Mouse (Mus musculus) embryonic facial prominence, embryonic 13.5 days (tissue): ENCODE measurements at regions not wholly inside any gene's neighbourhood (a gene's known extent, or its start where the extent isn't known, plus 50 kb on each side); places are given as distances from the start of the nearest gene placed in this dataset.

Experiments
- ATAC-seq: fragments of 200-750 bp; cut with Nextera tagmentation; 2 replicates; pipeline ENCODE4 v1.8.0; 2017; ENCODE audit warnings: low read depth; ENCODE audit not compliant: insufficient number of reproducible peaks, insufficient read depth, low FRiP score, low TSS enrichment
- H3K27ac ChIP-seq: fragments of 300-500 bp; sonication (generic); 2 replicates; pipeline ENCODE4 v1.5.1; 2015; ENCODE audit warnings: moderate library complexity, mild to moderate bottlenecking, inconsistent platforms
- H3K27me3 ChIP-seq: fragments of 300-500 bp; sonication (generic); 2 replicates; pipeline ENCODE4 v1.6.1; 2015; ENCODE audit warnings: mild to moderate bottlenecking, inconsistent platforms
- H3K36me3 ChIP-seq: fragments of 300-500 bp; sonication (generic); 2 replicates; pipeline ENCODE4 v1.6.1; 2015; ENCODE audit warnings: mild to moderate bottlenecking, inconsistent platforms
- H3K4me1 ChIP-seq: fragments of 300-500 bp; sonication (generic); 2 replicates; pipeline ENCODE4 v1.6.1; 2015; ENCODE audit warnings: inconsistent platforms
- H3K4me2 ChIP-seq: fragments of 300-500 bp; sonication (generic); 2 replicates; pipeline ENCODE4 v1.6.1; 2015; ENCODE audit warnings: moderate library complexity, mild to moderate bottlenecking, inconsistent platforms
- H3K4me3 ChIP-seq: fragments of 300-500 bp; sonication (generic); 2 replicates; pipeline ENCODE4 v1.5.1; 2015; ENCODE audit warnings: mild to moderate bottlenecking, inconsistent platforms
- H3K9ac ChIP-seq: fragments of 300-500 bp; sonication (generic); 2 replicates; pipeline ENCODE4 v1.6.1; 2015; ENCODE audit warnings: mild to moderate bottlenecking, inconsistent platforms
- H3K9me3 ChIP-seq: fragments of 300-500 bp; sonication (generic); 2 replicates; pipeline ENCODE4 v1.6.1; 2016; ENCODE audit warnings: inconsistent platforms
- WGBS: fragments of 180-500 bp; shearing (Covaris S2); methylation state at CpG from one replicate; pipeline ENCODE4 v1.1.7; 2015; ENCODE audit warnings: mixed read lengths; 5-methylcytosine and 5-hydroxymethylcytosine counted together

DNA sequence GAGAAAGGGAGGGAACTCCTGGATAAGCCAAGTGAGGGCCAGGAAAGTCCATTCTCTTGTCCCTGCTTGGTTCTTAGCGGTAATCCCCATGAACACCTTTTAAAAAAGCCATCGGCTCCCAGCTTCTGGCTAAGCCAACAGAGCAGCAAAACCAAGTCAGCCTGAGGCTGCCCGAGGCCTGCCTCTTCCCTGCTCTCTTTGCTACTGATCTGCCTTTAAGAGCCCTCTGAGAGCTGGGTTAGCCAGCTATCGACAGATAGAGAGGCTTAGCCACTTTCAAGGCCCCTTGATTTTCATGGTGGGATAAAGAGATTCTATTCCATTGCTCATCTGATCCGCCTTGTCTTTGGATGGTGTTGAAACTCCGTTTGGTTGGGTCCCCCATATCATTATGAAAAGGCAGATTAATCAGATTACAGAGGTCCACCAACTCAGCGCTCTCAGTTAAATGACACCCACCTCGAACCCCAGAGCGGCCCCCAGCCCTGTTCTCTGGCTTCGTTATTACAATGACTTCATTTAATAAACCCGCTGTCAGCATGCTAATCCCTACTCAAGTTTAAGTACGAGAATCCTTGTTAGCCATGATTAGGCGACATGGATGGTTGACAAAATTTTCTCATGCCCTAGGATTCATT lies 66.1 kb downstream of the Slc4a3 start:
- Histone ChIP-seq H3K9ac (no peak overlapping the region), H3K9me3 (no peaks in the 10 kb centered on the region), H3K4me1 (peaks cover 26% of the 10 kb centered on the region), H3K27me3 (no peaks in the 10 kb centered on the region), H3K4me2 (no peak overlapping the region), H3K4me3 (no peak overlapping the region), H3K27ac (peak overlapping the region; percentile 19; the same call in 1 of the 2 replicates), H3K36me3 (no peaks in the 10 kb centered on the region)
- no peak for ATAC-seq
- WGBS = 64% methylated on average over 13 of the region's 13 CpGs

DNA sequence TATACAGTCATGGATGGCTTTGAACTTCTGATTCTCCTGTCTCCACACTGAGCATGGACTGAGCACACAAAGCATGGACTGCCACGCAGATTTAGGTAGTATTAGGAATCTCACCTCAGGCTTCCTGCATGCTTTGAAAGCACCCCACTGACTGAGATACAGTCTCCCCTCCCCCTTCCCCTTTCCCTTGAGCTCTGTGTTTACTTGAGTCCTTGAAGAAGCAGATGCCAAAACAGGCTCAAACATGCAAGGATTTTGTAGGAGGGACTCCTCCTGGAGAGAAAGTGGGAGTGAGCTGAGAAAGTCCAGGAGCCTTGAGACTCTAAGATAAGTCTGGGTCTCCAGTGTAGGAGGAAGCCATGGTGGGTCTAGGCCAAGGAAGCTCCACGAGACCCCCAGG lies 67.1 kb downstream of the Slc4a3 start:
- Histone ChIP-seq H3K9ac (no peak overlapping the region), H3K36me3 (no peaks in the 10 kb centered on the region), H3K4me2 (no peak overlapping the region), H3K27ac (no peak overlapping the region), H3K4me3 (no peak overlapping the region), H3K9me3 (no peaks in the 10 kb centered on the region), H3K27me3 (no peaks in the 10 kb centered on the region), H3K4me1 (peaks cover 27% of the 10 kb centered on the region)
- 51% methylated on average over 2 of the region's 2 CpGs for WGBS
- ATAC-seq = no peak

DNA sequence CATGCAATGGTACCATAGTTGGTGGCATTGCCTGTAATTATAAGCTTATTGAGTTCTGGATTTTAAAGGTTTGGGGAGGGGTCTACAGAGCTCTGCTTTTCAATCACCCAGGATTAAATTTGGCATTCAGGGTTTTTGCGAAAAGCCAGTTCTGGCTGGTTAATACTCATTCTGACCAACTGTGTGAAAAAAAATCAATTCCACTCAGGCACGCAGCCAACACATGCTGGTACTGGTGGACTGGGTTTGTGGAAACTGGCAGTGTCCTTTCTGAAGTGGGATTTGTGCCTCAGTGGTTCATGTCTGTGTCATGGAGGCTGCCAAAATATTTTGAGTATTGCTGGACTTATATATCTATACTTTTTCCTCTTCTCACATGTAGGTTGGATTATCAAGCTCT lies 70.9 kb downstream of the Slc4a3 start:
- Histone ChIP-seq H3K27me3 (no peaks in the 10 kb centered on the region), H3K36me3 (no peaks in the 10 kb centered on the region), H3K4me3 (no peak overlapping the region), H3K9me3 (no peaks in the 10 kb centered on the region), H3K9ac (no peak overlapping the region), H3K4me1 (peaks cover 7% of the 10 kb centered on the region; the same call in 1 of the 2 replicates), H3K4me2 (no peak overlapping the region), H3K27ac (no peak overlapping the region)
- ATAC-seq = no peak
- WGBS = 64% methylated on average over 2 of the region's 2 CpGs

DNA sequence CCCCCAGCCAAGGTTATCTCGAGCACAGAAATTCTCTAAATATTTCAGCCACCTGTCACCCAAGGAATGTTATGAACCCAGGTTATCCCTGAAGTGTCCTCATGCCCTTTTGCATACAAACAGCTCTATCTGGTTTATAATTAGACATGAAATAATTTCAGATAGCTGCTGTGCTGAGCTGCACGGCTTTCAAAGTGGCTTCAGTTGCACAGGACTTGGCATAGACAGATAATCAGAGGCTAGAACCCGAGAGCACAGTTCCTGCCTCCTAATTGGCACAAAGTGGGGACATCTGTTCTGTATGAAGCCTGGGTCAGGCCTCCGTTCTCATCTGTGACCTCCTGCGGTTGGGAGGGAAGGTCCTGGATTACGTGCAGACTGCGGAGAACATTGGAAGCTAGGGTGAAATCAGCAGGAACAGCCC lies 72.3 kb downstream of the Slc4a3 start:
- Histone ChIP-seq H3K27ac (no peak overlapping the region), H3K9ac (no peak overlapping the region), H3K4me1 (peaks cover 7% of the 10 kb centered on the region; the same call in 1 of the 2 replicates), H3K9me3 (no peaks in the 10 kb centered on the region), H3K27me3 (no peaks in the 10 kb centered on the region), H3K4me2 (no peak overlapping the region), H3K4me3 (no peak overlapping the region), H3K36me3 (no peaks in the 10 kb centered on the region)
- 22% methylated on average over 7 of the region's 7 CpGs for WGBS
- 0 out of 2 replicates have a peak, but pooled peaks have one; percentile 37 for ATAC-seq

DNA sequence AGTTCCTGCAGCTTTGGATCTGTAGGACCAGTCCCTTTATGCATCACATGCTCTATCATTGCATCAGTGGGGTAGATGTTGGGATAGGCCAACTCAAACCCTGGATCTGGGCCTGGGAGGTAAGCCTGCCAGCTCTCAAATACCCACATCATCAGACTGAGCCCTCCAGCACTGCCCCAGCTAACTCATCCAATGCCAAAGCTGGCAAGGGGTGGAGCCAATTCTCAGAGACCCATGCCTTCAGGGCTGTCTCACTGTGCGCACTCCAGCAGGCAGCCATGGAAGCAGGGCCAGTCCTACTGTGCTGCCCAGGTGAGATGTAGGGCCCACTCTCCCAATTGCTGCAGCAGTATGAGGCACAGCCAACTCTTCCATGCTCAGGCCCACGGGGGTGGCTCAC lies 84.2 kb downstream of the Slc4a3 start:
- no peaks in the 10 kb centered on the region for H3K9me3 ChIP-seq
- peaks cover 5% of the 10 kb centered on the region; the same call in 1 of the 2 replicates for H3K4me1 ChIP-seq
- H3K27me3 ChIP-seq = no peaks in the 10 kb centered on the region
- H3K36me3 ChIP-seq = no peaks in the 10 kb centered on the region
- no peak overlapping the region for H3K9ac ChIP-seq
- 0 out of 2 replicates have a peak, but pooled peaks have one; percentile 48 for ATAC-seq
- H3K27ac ChIP-seq = no peak overlapping the region
- H3K4me2 ChIP-seq = no peak overlapping the region
- 92% methylated on average over 2 of the region's 2 CpGs for WGBS
- no peak overlapping the region for H3K4me3 ChIP-seq

DNA sequence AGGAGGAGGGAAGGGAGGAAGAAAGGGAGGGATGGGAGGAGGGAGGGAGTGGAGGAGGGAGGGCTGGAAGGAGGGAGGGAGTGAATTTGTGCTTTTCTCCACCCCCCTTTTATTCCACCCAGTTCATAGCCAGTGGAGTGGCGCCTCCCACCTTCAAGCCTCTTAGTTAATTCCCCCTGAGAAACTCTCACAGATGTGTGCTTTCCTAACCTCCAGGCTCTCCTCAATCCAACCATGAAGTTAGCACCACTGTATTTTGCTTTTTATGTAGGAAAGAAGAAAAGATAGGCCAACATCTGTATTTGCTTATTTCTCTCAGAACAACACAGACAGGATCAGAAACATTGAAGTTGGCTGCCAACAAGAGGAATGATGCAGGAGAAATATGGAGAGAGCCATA lies 85.7 kb downstream of the Slc4a3 start:
- no peak overlapping the region for H3K9ac ChIP-seq
- WGBS = 9% methylated on average over 1 of the region's 1 CpGs
- no peak for ATAC-seq

DNA sequence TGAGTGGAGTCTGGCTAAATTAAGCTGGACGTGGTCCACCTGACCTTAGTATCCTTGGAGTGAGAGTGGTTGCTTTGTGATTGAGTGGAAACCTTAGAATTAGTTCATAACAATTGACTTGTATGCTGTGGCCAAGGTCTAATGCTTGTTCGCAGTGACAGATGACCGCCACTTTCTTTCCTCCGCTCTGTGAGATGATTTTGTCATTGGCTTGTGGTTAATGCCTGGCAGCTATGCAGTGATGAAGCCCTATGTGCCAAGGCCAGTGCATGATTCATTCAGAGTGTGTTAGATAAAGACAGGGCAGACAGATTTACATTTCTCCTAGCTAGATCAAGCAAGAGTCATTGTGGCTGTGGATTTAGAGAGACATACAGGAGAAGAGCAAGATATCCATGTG lies 89.5 kb downstream of the Slc4a3 start:
- Histone ChIP-seq H3K4me2 (no peak overlapping the region), H3K4me1 (peaks cover 18% of the 10 kb centered on the region), H3K36me3 (no peaks in the 10 kb centered on the region), H3K27ac (0 out of 2 replicates have a peak overlapping the region, but pooled peaks have one; percentile 28), H3K9ac (no peak overlapping the region), H3K9me3 (no peaks in the 10 kb centered on the region), H3K27me3 (no peaks in the 10 kb centered on the region), H3K4me3 (no peak overlapping the region)
- WGBS = 89% methylated on average over 4 of the region's 4 CpGs
- no peak for ATAC-seq

More for the DNA sequence above, 85.7 kb downstream of the Slc4a3 start:
- Histone ChIP-seq H3K27me3 (no peaks in the 10 kb centered on the region), H3K27ac (no peak overlapping the region), H3K36me3 (no peaks in the 10 kb centered on the region), H3K9me3 (no peaks in the 10 kb centered on the region), H3K4me1 (peaks cover 10% of the 10 kb centered on the region), H3K4me2 (no peak overlapping the region), H3K4me3 (no peak overlapping the region)

DNA sequence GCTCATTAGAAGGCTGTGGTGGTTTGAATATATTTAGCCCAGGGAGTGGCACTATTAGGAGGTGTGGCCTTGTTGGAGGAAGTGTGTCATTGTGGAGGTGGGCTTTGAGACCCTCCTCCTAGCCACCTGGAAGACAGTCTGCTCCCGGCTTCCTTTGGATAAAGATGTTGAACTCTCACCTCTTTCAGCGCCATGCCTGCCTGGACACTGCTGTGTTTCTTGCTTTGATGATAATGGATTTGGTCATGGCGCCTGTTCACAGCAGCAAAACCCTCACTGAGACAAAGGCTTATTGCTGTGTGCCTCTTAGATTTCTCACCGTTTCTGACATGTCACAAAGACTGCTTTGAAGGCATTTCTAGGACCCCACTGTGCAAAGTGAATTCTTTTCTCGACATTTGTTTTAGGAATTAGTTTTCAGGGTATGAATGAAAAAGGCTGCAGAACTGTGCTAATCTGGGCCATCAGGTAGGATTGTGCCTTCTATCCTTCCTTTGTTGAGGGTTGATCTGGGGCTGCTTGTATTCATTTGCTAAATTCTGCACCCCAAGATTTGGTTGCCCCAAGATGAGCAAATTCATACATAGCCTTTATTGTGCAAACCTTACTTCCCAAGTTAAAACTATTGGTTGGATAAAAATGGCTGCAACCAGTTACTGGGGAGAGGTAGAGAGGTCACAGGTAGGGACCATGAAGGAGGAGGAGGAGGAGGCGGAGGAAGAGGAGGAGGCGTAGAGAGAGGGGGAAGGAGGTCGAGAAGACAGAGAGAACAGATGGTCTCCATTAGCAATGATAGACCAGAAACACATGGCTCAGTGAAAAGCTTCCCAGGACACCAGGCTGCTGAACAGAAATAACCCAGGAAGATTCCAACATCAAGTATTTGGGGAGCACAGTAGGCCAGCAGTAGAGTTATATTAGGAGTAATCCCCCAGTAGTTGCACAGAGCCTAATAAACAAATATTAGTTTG lies 93.2 kb downstream of the Slc4a3 start:
- no peak for ATAC-seq
- Histone ChIP-seq H3K9me3 (no peaks in the 10 kb centered on the region), H3K4me3 (no peak overlapping the region), H3K4me2 (no peak overlapping the region), H3K4me1 (peaks cover 14% of the 10 kb centered on the region), H3K27ac (no peak overlapping the region), H3K36me3 (no peaks in the 10 kb centered on the region), H3K9ac (no peak overlapping the region), H3K27me3 (no peaks in the 10 kb centered on the region)
- WGBS = 40% methylated on average over 8 of the region's 8 CpGs

DNA sequence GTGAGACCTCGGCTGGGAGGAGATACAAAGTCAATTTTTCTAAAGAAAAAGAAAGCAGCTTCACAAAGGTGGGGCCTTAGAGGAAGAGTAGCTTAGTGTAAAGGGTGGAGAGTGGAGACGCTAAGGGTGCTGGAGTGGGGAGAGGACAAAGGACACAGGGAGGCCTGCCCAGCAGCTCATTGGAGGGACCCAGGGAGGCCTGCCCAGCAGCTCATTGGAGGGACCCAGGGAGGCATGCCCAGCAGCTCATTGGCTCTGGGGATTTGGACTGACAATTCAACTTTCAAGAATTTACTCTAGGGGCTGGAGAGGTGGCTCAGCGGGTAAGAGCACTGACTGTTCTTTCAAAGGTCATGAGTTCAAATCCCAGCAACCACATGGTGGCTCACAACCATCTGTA lies 96.4 kb downstream of the Slc4a3 start:
- H3K4me3 ChIP-seq = no peak overlapping the region
- 58% methylated on average over 3 of the region's 3 CpGs for WGBS
- H3K36me3 ChIP-seq = no peaks in the 10 kb centered on the region
- H3K4me1 ChIP-seq = peaks cover 8% of the 10 kb centered on the region
- no peak overlapping the region for H3K9ac ChIP-seq
- H3K27ac ChIP-seq = no peak overlapping the region
- no peak overlapping the region for H3K4me2 ChIP-seq
- no peaks in the 10 kb centered on the region for H3K9me3 ChIP-seq
- no peaks in the 10 kb centered on the region for H3K27me3 ChIP-seq
- no peak for ATAC-seq

DNA sequence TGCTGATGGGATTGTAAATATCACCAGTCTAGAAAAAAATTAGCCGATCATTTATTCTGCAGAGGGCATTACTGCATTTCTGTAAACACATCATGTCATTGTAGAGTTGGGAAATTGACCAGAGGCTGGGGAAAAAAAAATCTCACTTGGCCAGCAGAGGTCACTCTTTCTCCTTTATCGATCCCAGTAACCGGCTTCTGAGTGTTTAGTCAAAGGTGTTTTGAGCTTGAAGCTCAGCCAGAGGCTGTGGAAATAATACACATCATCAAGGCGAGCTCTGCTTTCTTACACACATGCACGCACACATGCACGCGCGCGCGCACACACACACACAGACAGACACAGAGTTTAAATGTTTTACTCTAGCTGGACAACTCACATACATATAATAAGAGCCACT lies 106.5 kb downstream of the Slc4a3 start:
- Histone ChIP-seq H3K9ac (no peak overlapping the region), H3K27me3 (peaks cover 6% of the 10 kb centered on the region; the same call in 1 of the 2 replicates), H3K4me2 (no peak overlapping the region), H3K4me1 (peaks cover 34% of the 10 kb centered on the region), H3K9me3 (no peaks in the 10 kb centered on the region), H3K4me3 (no peak overlapping the region), H3K27ac (no peak overlapping the region), H3K36me3 (no peaks in the 10 kb centered on the region)
- WGBS = 7% methylated on average over 10 of the region's 10 CpGs
- ATAC-seq = no peak

DNA sequence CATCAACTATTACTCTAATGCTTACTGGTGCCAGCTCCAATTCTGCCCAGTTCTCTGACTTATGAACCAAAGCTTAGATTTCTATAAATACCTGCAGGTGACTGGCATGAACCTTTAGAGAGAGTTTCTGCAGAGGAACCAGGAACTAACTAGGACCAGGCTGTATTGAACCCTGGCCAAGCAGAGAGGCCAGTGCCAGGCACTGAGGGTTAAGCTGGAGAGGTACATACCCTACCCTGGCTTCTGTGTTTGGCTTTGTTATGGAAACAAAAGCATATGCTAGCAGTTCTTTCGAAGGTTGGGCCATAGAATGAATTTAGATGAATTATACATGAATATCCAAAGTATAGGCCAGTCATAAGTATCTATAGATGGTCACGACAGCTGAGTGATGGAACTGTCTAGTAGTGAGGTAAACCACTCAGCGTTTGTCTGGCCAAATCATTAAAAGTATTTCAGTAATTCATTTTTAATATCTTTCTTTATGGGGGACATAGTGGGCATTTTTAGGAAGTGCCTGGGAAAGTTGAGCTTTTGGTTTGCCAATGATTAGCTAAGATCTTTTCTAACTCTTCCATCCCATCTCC lies 107.0 kb downstream of the Slc4a3 start:
- ATAC-seq = no peak
- no peaks in the 10 kb centered on the region for H3K36me3 ChIP-seq
- no peak overlapping the region; the same call in 1 of the 2 replicates for H3K4me2 ChIP-seq
- peaks cover 6% of the 10 kb centered on the region; the same call in 1 of the 2 replicates for H3K27me3 ChIP-seq
- no peak overlapping the region for H3K27ac ChIP-seq
- WGBS = 57% methylated on average over 3 of the region's 3 CpGs
- no peaks in the 10 kb centered on the region for H3K9me3 ChIP-seq
- no peak overlapping the region for H3K9ac ChIP-seq
- peaks cover 34% of the 10 kb centered on the region for H3K4me1 ChIP-seq
- H3K4me3 ChIP-seq = no peak overlapping the region
